Mouse (Mus musculus): Measurements from ENCODE around the gene Fam193b. TPM values are rescaled to one million over a fixed set of nuclear protein-coding genes. Genes with fewer than 3 reads are reported as not detected.

Gene Fam193b
- polyA plus RNA-seq, 2 experiments from 2014 or later: 21.6 to 26.7 TPM

- no peak for ATAC-seq
Observed at GRCm38 (mm10) chr13:55494883-55495621, 75.9 kb downstream of the Fam193b start.

- no peak for ATAC-seq
Observed at GRCm38 (mm10) chr13:55494257-55494656, 76.7 kb downstream of the Fam193b start.

Other genes starting within 250 kb of the Fam193b start
- 10 to 100 TPM; 10.3 to 13.3 TPM for gene Rab24, start 249.2 kb downstream of the Fam193b start, polyA plus RNA-seq (2017; shearing (Covaris generic))
- gene Mxd3, start 241.3 kb downstream of the Fam193b start, polyA plus RNA-seq (2017; shearing (Covaris generic)): 10 to 100 TPM in 1 of 2 experiments, 1 to 10 TPM in 1; 9.2 to 12.4 TPM
- gene Lman2, start 208.3 kb downstream of the Fam193b start, polyA plus RNA-seq (2017; shearing (Covaris generic)): 10 to 100 TPM; 46.7 to 58.6 TPM
- gene Rgs14, start 201.4 kb downstream of the Fam193b start, polyA plus RNA-seq (2017; shearing (Covaris generic)): 10 to 100 TPM; 51.5 to 69.6 TPM
- gene Slc34a1, start 172.9 kb downstream of the Fam193b start, polyA plus RNA-seq (2017; shearing (Covaris generic)): not detected
- not detected for gene Pfn3, start 155.9 kb downstream of the Fam193b start, polyA plus RNA-seq (2017; shearing (Covaris generic))
- gene F12, start 144.3 kb downstream of the Fam193b start, polyA plus RNA-seq (2017; shearing (Covaris generic)): not detected
- 10 to 100 TPM; 38.6 to 43.6 TPM for gene Grk6, start 126.0 kb downstream of the Fam193b start, polyA plus RNA-seq (2017; shearing (Covaris generic))
- gene Prr7, start 106.9 kb downstream of the Fam193b start, polyA plus RNA-seq (2017; shearing (Covaris generic)): not detected
- under 1 TPM in 1 of 2 experiments, not detected in 1; 0.25 TPM for gene Dbn1, start 83.0 kb downstream of the Fam193b start, polyA plus RNA-seq (2017; shearing (Covaris generic))
- 10 to 100 TPM in 1 of 2 experiments, 1 to 10 TPM in 1; 7.4 to 14.4 TPM for gene Pdlim7, start 57.4 kb downstream of the Fam193b start, polyA plus RNA-seq (2017; shearing (Covaris generic))
- 1 to 10 TPM in 1 of 2 experiments, not detected in 1; 2.7 TPM for gene Dok3, start 41.8 kb downstream of the Fam193b start, polyA plus RNA-seq (2017; shearing (Covaris generic))
- gene Ddx41, start 34.5 kb downstream of the Fam193b start, polyA plus RNA-seq (2017; shearing (Covaris generic)): 10 to 100 TPM; 46.8 to 54.5 TPM
- gene Tmed9, start 2.6 kb upstream of the Fam193b start, polyA plus RNA-seq (2017; shearing (Covaris generic)): 100 to 1,000 TPM; 152 to 296 TPM
- gene B4galt7, start 28.8 kb upstream of the Fam193b start, polyA plus RNA-seq (2017; shearing (Covaris generic)): 10 to 100 TPM; 24.5 to 30.2 TPM
- 10 to 100 TPM; 31.7 to 39.9 TPM for gene Caml, start 51.9 kb upstream of the Fam193b start, polyA plus RNA-seq (2017; shearing (Covaris generic))
- 10 to 100 TPM; 59.1 to 64.8 TPM for gene Ddx46, start 63.9 kb upstream of the Fam193b start, polyA plus RNA-seq (2017; shearing (Covaris generic))
- gene B230219D22Rik, start 122.0 kb upstream of the Fam193b start, polyA plus RNA-seq (2017; shearing (Covaris generic)): 10 to 100 TPM; 12.9 to 15.2 TPM
- gene Txndc15, start 143.5 kb upstream of the Fam193b start, polyA plus RNA-seq (2017; shearing (Covaris generic)): 10 to 100 TPM; 31.4 to 31.5 TPM
- gene Pcbd2, start 156.2 kb upstream of the Fam193b start, polyA plus RNA-seq (2017; shearing (Covaris generic)): 10 to 100 TPM; 11.9 to 15.1 TPM
- under 1 TPM in 1 of 2 experiments, not detected in 1; 0.25 TPM for gene Catsper3, start 213.4 kb upstream of the Fam193b start, polyA plus RNA-seq (2017; shearing (Covaris generic))

Measured in activated CD4-positive, CD25-positive, alpha-beta regulatory T cell, adult 4 months (primary cell).